Mouse (Mus musculus): ENCODE data around the gene Clk3. TPM values are rescaled to one million over a fixed set of nuclear protein-coding genes. Genes with fewer than 3 reads are reported as not detected.

Clk3 gene
- polyA plus RNA-seq, 1 experiment from 2014 or later = 66.7 TPM

Other genes starting within 250 kb of the Clk3 start
- 586 and 601 TPM in 2 replicates for gene Cox5a, start 244.6 kb downstream of the Clk3 start, polyA plus RNA-seq (2015; fragmentation: Nextera tagmentation; extraction: Ambion mirVana)
- 17.9 and 19.1 TPM in 2 replicates for gene Fam219b, start 228.3 kb downstream of the Clk3 start, polyA plus RNA-seq (2015; fragmentation: Nextera tagmentation; extraction: Ambion mirVana)
- gene Mpi, start 213.1 kb downstream of the Clk3 start, polyA plus RNA-seq (2015; fragmentation: Nextera tagmentation; extraction: Ambion mirVana) = 45.2 and 49.0 TPM in 2 replicates
- gene Scamp2, start 204.9 kb downstream of the Clk3 start, polyA plus RNA-seq (2015; fragmentation: Nextera tagmentation; extraction: Ambion mirVana) = 98.7 and 105 TPM in 2 replicates
- 21.6 and 22.3 TPM in 2 replicates for gene Ulk3, start 176.4 kb downstream of the Clk3 start, polyA plus RNA-seq (2015; fragmentation: Nextera tagmentation; extraction: Ambion mirVana)
- gene Cplx3, start 159.6 kb downstream of the Clk3 start, polyA plus RNA-seq (2015; fragmentation: Nextera tagmentation; extraction: Ambion mirVana) = not detected in 2 replicates
- not detected in 2 replicates for gene Lman1l, start 145.1 kb downstream of the Clk3 start, polyA plus RNA-seq (2015; fragmentation: Nextera tagmentation; extraction: Ambion mirVana)
- 26.6 and 27.9 TPM in 2 replicates for gene Csk, start 112.2 kb downstream of the Clk3 start, polyA plus RNA-seq (2015; fragmentation: Nextera tagmentation; extraction: Ambion mirVana)
- not detected in 2 replicates for gene Cyp1a2, start 82.2 kb downstream of the Clk3 start, polyA plus RNA-seq (2015; fragmentation: Nextera tagmentation; extraction: Ambion mirVana)
- gene Cyp1a1, start 77.9 kb downstream of the Clk3 start, polyA plus RNA-seq (2015; fragmentation: Nextera tagmentation; extraction: Ambion mirVana) = 0.05 TPM in 1 of 2 replicates, not detected in the other
- gene Edc3, start 57.3 kb downstream of the Clk3 start, polyA plus RNA-seq (2015; fragmentation: Nextera tagmentation; extraction: Ambion mirVana) = 28.6 and 32.9 TPM in 2 replicates
- gene Arid3b, start 70.9 kb upstream of the Clk3 start, polyA plus RNA-seq (2015; fragmentation: Nextera tagmentation; extraction: Ambion mirVana) = 4.2 and 4.5 TPM in 2 replicates
- gene Ubl7, start 145.1 kb upstream of the Clk3 start, polyA plus RNA-seq (2015; fragmentation: Nextera tagmentation; extraction: Ambion mirVana) = 82.1 and 89.2 TPM in 2 replicates
- gene Sema7a, start 174.3 kb upstream of the Clk3 start, polyA plus RNA-seq (2015; fragmentation: Nextera tagmentation; extraction: Ambion mirVana) = 0.34 and 0.65 TPM in 2 replicates
- gene Cyp11a1, start 240.6 kb upstream of the Clk3 start, polyA plus RNA-seq (2015; fragmentation: Nextera tagmentation; extraction: Ambion mirVana) = 1.5 and 7.6 TPM in 2 replicates